Mouse (Mus musculus) adrenal gland, postnatal 4 days (tissue): ENCODE measurements around the gene Ramp2. TPM values are rescaled to one million over a fixed set of nuclear protein-coding genes. Genes with fewer than 3 reads are reported as not detected.

ENCODE experiments used
- DNase-seq, 2 experiments: peaks; one replicate each; pipeline ENCODE4 v3.0.0; 2021 to 2022; ENCODE audit warnings: low spot score in 2 of 2, mixed read lengths in 2 of 2
- total RNA-seq, 2 experiments: library from RNA; stranded (reverse); gene quantifications; 2 replicates each; pipeline ENCODE4 v1.2.3; 2021

The Ramp2 gene
- total RNA-seq, 2 experiments from 2014 or later: 85.7 to 96.0 TPM

- no peak for DNase-seq
Measured at GRCm38 (mm10) chr11:101264954-101265471, 19.2 kb downstream of the Ramp2 start.

GRCm38 (mm10) chr11:101265906-101266305 lies 20.1 kb downstream of the Ramp2 start:
- no peak for DNase-seq

GRCm38 (mm10) chr11:101269577-101270116 lies 23.8 kb downstream of the Ramp2 start:
- DNase-seq: no peak

GRCm38 (mm10) chr11:101272446-101272845 lies 26.6 kb downstream of the Ramp2 start:
- no peak for DNase-seq

GRCm38 (mm10) chr11:101275309-101275708 lies 29.5 kb downstream of the Ramp2 start:
- no peak for DNase-seq

DNA sequence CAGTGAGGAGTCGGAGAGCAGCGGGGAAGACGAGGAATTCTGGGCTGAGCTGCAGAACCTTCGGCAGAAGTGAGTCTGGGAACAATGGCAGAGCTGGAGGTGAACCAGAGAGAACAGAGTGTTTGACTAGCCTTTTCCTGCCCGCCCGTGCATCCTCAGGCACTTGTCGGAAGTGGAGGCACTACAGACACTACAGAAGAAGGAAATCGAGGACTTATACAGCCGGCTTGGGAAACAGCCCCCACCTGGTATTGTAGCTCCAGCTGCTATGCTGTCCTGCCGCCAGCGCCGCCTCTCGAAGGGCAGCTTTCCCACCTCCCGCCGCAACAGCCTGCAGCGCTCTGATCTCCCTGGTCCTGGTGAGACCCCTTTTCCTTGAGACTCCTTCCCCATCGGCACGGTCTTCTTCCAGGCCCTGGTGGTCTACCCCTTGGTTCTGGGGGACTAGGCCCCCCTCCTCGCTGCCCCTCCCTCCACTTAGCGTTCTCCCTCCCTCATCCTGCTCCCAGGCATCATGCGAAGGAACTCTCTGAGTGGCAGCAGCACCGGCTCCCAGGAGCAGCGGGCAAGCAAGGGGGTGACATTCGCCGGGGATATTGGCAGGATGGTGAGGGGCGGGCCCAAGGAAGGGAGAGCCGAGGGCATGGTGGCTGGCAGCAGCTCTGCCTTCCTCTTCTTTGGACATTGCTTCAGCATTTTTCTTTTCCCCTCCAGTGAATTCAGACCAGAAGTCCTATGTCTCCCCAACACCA lies 30.7 kb downstream of the Ramp2 start:
- DNase-seq: no peak

- no peak for DNase-seq
Measured at GRCm38 (mm10) chr11:101277381-101278222, 31.8 kb downstream of the Ramp2 start.

GRCm38 (mm10) chr11:101278223-101279192 lies 32.7 kb downstream of the Ramp2 start, which contains the start of the genes Cntd1 and Coa3:
Gene Cntd1, plus strand, starts transcription at chr11:101279012.
Gene Coa3, minus strand, starts transcription at chr11:101279114.
- DNase-seq: peak; percentile 42 to 66

DNA sequence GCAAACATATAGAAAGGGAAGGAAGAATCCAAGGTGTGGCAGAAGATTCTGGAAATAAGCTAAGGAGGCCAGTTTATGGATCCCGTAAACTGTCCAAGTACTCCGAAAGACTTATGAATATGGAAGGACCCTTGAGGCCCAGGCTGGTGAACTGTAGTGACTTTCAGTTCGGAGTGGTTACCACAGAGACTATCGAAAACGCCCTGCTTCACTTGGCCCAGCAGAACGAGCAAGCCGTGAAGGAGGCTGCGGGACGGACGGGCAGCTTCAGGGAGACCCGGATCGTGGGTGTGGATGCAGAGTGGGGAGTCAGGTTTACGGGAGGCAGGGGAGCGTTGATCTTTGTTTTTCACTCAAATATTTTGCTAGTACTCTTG lies 33.4 kb downstream of the Ramp2 start:
- DNase-seq: no peak

GRCm38 (mm10) chr11:101280837-101281236 lies 35.0 kb downstream of the Ramp2 start:
- no peak for DNase-seq

- no peak for DNase-seq
Measured at GRCm38 (mm10) chr11:101282896-101283295, 37.1 kb downstream of the Ramp2 start.

GRCm38 (mm10) chr11:101283805-101284204 lies 38.0 kb downstream of the Ramp2 start:
- DNase-seq: no peak

- DNase-seq: no peak
Measured at GRCm38 (mm10) chr11:101287306-101287705, 41.5 kb downstream of the Ramp2 start.

DNA sequence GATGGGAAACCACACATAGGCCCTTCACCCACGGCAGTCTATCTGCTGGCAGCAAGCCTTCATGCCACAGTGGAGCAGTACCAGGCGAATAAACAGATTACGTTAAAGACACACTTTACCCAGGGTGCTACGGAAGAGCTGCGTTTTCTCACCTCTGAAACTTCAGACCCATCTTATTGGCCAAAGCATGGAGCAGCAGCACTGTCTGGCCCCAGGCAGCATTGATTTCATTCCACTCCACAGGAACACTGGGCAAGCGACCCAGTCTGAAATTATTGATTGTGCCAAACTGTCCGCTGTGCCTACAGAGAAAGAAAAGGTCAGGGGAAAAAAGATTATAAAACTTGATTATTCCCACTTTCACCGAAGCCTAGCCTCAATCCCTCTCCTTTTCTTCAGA lies 45.4 kb downstream of the Ramp2 start:
- no peak for DNase-seq

- no peak for DNase-seq
Measured at GRCm38 (mm10) chr11:101295191-101295590, 49.4 kb downstream of the Ramp2 start.

GRCm38 (mm10) chr11:101300881-101301280 lies 55.1 kb downstream of the Ramp2 start:
- no peak for DNase-seq

DNA sequence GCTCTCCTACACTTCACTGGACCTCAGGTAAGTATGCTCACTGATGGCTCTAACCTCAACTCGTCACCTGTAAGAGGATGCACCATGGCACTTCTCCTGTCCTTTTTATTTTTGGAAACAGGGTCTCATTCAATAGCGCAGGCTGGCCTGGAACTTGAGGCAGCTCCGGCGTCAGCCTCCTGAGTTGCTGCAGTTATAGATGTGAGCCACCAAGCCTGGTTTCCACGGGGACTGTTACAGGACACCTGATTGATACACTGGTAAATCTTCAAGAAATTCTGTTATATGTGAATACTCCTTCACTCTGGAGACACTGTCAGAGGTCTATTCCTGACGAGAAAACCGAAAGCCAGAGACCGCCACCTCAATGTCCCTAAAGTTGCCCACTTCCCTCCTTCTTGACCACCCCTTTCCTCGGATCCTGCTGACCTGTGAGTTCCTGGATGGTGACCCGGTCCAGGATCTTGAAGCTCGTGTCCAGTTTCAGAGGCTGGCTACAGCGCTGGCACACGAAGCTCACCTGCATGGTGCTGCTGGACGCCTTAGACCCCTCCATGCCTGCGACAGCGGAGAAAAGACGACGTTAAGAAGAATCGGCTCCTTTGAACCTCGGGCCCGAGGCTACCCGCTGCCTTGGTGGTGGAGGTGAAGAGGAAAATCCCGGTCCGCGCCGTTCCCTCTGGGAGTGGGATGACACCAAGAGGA lies 55.6 kb downstream of the Ramp2 start:
- no peak for DNase-seq

GRCm38 (mm10) chr11:101302004-101302798 lies 56.4 kb downstream of the Ramp2 start, which contains the start of gene Becn1:
Gene Becn1, minus strand, starts transcription at chr11:101302286.
- peak; percentile 91 to 96 for DNase-seq

DNA sequence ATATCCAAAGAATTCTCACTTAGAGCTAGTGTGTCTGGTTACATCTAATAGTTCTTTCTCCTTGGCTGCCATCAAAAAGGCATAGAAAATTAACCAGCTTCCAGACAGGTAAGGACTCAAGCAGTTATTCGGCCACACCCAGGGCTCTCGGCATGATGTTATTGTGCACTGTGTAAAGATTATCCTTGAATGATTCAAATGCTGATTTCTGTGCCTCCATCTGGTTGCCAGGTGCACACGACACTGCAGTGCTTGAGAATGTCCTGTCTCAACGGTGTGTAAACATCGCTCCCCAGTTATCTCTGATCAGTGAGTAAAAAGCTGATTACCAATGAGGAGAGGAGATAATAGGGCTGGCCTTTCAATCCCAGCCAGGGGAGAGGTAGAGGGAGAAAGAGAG lies 61.9 kb downstream of the Ramp2 start:
- DNase-seq: no peak
